Mouse (Mus musculus): ENCODE measurements at regions not wholly inside any gene's neighbourhood (a gene's known extent, or its start where the extent isn't known, plus 50 kb on each side); places are given as distances from the start of the nearest gene placed in this dataset.
"Not testable (repeated sequence)": the region's sequence is repeated elsewhere in the genome, so short reads cannot be mapped to it uniquely, and the experiment has no call there.

DNA sequence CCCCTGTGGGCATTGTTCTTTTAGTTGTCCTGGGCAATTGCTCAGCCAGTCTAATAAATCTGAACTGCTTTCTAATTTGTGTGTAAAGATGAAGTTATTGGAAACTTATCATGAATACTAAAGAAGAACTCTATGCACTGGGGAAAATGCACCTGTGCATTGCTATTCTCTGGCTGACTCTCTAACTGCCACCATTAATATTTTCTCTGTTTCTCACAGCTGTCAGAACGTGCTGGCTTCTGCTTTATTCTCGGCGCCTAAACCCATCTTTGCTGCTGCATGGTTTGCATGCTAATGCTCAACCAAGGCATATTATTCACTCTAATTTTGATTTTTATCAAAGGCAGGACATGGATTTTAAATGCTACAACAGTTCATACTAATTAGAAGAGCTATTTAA, 128.9 kb upstream of the Gm527 start:
- intact Hi-C loops (cut with DNase I): no loop called here
- DNase-seq: no peak

- intact Hi-C loops (cut with DNase I); DNase-seq: not testable (repeated sequence)
These were observed 109.2 kb upstream of the Gm527 start for GRCm38 (mm10) chr12:64808492-64808891.

GRCm38 (mm10) chr12:64810081-64810480, 107.6 kb upstream of the Gm527 start:
- DNase-seq: no peak
- intact Hi-C loops (cut with DNase I): no loop called here

- no peak for DNase-seq
- intact Hi-C loops (cut with DNase I): no loop called here
These were observed 101.8 kb upstream of the Gm527 start for GRCm38 (mm10) chr12:64815871-64816270.

GRCm38 (mm10) chr12:64817056-64817810, 100.5 kb upstream of the Gm527 start:
- intact Hi-C loops (cut with DNase I): no loop called here
- DNase-seq: peak; percentile 36 to 40

DNA sequence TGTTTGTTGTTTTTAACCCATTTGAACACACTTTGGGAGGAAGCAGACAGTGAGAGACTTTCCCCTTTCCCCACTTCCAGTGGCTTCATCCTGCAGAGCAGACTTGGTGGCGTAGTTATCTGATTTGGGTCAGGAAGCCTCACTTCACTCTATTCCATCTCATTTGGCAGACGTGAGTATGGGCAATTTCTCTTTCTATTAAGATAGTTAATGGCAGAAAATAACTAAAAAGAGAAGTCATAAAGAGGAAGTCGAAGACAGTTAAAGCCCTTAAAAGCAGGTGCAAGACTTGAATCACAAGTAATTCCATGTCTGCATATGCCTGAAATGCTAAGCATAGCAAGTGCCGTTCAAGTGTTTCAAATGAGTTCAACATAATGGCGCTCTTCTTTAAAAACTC, 97.0 kb upstream of the Gm527 start:
- intact Hi-C loops (cut with DNase I): no loop called here
- no peak for DNase-seq

DNA sequence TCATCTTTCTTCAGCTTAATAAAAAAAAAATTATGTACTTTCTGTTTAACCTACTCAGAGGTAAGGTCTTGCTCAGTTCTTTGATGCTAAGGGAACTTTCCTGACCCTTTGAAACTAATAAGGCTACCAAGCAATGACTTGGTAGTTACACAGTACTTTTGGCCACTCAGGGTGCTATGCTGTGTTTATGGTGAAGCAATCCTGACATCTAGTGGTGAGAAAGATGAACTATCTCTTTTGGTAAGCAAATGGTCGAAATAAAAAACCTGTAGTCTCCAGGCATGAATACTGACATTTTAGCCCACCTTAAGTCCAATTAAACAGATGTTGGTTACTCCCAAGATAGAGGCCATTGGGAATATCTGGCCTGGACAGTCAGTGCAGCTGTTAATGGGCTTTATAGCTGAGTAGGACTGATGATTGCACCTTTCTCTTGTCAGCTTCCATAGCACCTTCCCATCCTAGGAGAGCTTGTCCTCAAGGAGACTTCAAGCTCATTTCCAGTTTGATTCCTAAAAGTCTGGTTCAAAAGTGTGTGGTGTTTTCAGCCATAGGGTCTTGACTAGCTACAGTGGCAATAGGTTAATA, 88.0 kb upstream of the Gm527 start:
- intact Hi-C loops (cut with DNase I): no loop called here
- DNase-seq: peak in 1 of 2 experiments; percentile 5

GRCm38 (mm10) chr12:64832313-64833151, 85.2 kb upstream of the Gm527 start:
- intact Hi-C loops (cut with DNase I): no loop called here
- DNase-seq: no peak

GRCm38 (mm10) chr12:64857709-64858108, 60.0 kb upstream of the Gm527 start:
- DNase-seq: no peak
- intact Hi-C loops (cut with DNase I): no loop called here

Data from heart, postnatal 14 days (tissue).